Mouse (Mus musculus) lung, adult 2 months (tissue): ENCODE measurements around the gene Nlrp9b.

ENCODE experiments used
- CTCF ChIP-seq: fragments of 200-500 bp; IDR thresholded peaks from 2 replicates; pipeline ENCODE4 v1.5.1; 2011; ENCODE audit warnings: mild to moderate bottlenecking, low read length, control low read depth; ENCODE audit not compliant: insufficient read depth
- POLR2A ChIP-seq: fragments of 200-500 bp; IDR thresholded peaks from 2 replicates; pipeline ENCODE4 v1.6.1; 2011; ENCODE audit warnings: low read depth, mild to moderate bottlenecking, control low read depth, low read length, borderline replicate concordance; ENCODE audit errors: extremely low read depth

GRCm38 (mm10) chr7:19970196-19970595, 21.1 kb upstream of the Nlrp9b start:
- TF ChIP-seq POLR2A = no peak
- TF ChIP-seq CTCF = no peak
